ENCODE assay signal across 13 mouse cellular contexts in the genomic region with DNA sequence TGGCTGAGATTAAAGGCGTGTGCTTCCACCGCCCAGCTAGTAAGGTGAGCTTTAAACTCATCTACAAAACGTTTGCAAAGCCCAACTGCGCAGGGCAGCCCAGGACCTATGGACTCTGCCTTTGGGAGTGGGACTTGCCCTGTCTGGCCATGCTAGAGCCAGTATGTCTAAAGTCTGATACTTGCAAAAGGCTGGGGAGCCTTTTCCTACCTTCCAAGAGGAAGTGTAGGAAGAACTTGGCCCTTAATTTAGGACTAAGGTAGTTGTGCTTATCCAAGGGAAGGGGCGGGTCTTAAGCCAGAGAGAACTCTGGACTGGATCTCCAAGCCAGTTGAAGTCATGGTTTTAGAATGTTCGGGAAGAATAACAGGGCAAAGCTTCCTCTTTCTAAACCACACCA. TPM values are rescaled to one million over a fixed set of nuclear protein-coding genes. Genes with fewer than 3 reads are reported as not detected.
DNase-seq lines count a peak whose midpoint lies in the region; TF ChIP-seq lines count a peak whose summit lies in the region.
"Had no signal": no experiment of that assay in that cellular context is flagged by ENCODE, and none has a peak within 500 bp of the region (broad histone marks: within the 10 kb centered on the region; RNA-seq: fewer than 3 reads in every experiment).

No protein-coding gene starts in this region.

- peak overlapping the region; percentile 80 for H3K27ac ChIP-seq in layer of hippocampus, adult 2 months
- H3K27ac ChIP-seq in kidney, adult 2 months (ENCODE audit: insufficient read depth, low read depth, low read length), result peak overlapping the region; percentile 73
- peak overlapping the region; percentile 94 for H3K27ac ChIP-seq in small intestine, adult 2 months (ENCODE audit: insufficient read depth, low read depth, low read length)
- H3K27ac ChIP-seq in cerebellum, adult 2 months (ENCODE audit: insufficient read depth, low read length), result no peak overlapping the region
- H3K27ac ChIP-seq: hindbrain, embryonic 13.5 days; liver, embryonic 14.5 days had no signal

- DNase-seq in layer of hippocampus, adult 2 months (ENCODE audit: low spot score in 2 of 2), result no peak
- DNase-seq in layer of hippocampus, postnatal 10 days (ENCODE audit: low spot score in 2 of 2), result no peak
- DNase-seq in kidney, adult 2 months, result peak; percentile 72
- DNase-seq in kidney, postnatal 4 days, result peak; percentile 36 to 55
- DNase-seq in Muller cell, postnatal 12 days (ENCODE audit: inconsistent ontology term), result no peak
- no peak for DNase-seq in left cerebral cortex, adult 8-10 months (ENCODE audit: low spot score in 2 of 2)
- no peak for DNase-seq in cerebellum, adult 2 months
- DNase-seq: adrenal gland, postnatal 14 days; thymus, postnatal 4 days had no signal

- no peaks in the 10 kb centered on the region for H3K27me3 ChIP-seq in kidney, adult 2 months (replicated peaks; ENCODE audit: control insufficient read depth, insufficient read depth, low read length)
- H3K27me3 ChIP-seq in small intestine, adult 2 months (ENCODE audit: control insufficient read depth, insufficient read depth, low read length), result no peaks in the 10 kb centered on the region
- H3K27me3 ChIP-seq in cerebellum, adult 2 months (ENCODE audit: control insufficient read depth, insufficient read depth, low read length), result no peaks in the 10 kb centered on the region
- H3K27me3 ChIP-seq: hindbrain, embryonic 13.5 days had no signal

- TF ChIP-seq CTCF in layer of hippocampus, adult 2 months (conservative IDR thresholded peaks at IDR 0.05), result no peak
- TF ChIP-seq CTCF in kidney, adult 2 months (conservative IDR thresholded peaks at IDR 0.05; ENCODE audit: insufficient read depth, insufficient read length, low read depth, low read length), result no peak
- TF ChIP-seq CTCF in small intestine, adult 2 months (IDR thresholded peaks at IDR 0.05; ENCODE audit: extremely low read depth, insufficient read length, insufficient replicate concordance, low read depth, low read length), result no peak
- no peak for TF ChIP-seq CTCF in cerebellum, adult 2 months (IDR thresholded peaks at IDR 0.05; ENCODE audit: borderline replicate concordance, insufficient read depth, low read depth, low read length)

- TF ChIP-seq POLR2A in kidney, adult 2 months (IDR thresholded peaks at IDR 0.05; ENCODE audit: low read depth, low read length), result no peak
- TF ChIP-seq POLR2A in small intestine, adult 2 months (IDR thresholded peaks at IDR 0.05; ENCODE audit: low read depth, low read length), result no peak
- TF ChIP-seq POLR2A in cerebellum, adult 2 months (IDR thresholded peaks at IDR 0.05; ENCODE audit: borderline replicate concordance, insufficient read depth, low read length), result no peak

- no peak overlapping the region for H3K4me3 ChIP-seq in layer of hippocampus, adult 2 months
- H3K4me3 ChIP-seq in kidney, adult 2 months (ENCODE audit: insufficient read depth, low read depth, low read length), result no peak overlapping the region
- H3K4me3 ChIP-seq in small intestine, adult 2 months (ENCODE audit: low read depth, low read length), result no peak overlapping the region
- no peak overlapping the region for H3K4me3 ChIP-seq in cerebellum, adult 2 months (replicated peaks; ENCODE audit: insufficient read depth, low read depth, low read length)
- H3K4me3 ChIP-seq: hindbrain, embryonic 13.5 days had no signal

- 46% methylated on average over 6 of the region's 6 CpGs for WGBS in kidney, adult 2 months
- WGBS in small intestine, adult 2 months, result 26% methylated on average over 6 of the region's 6 CpGs
- WGBS in cerebellum, adult 2 months, result 83% methylated on average over 6 of the region's 6 CpGs

- peaks cover 44% of the 10 kb centered on the region for H3K4me1 ChIP-seq in kidney, adult 2 months (ENCODE audit: control insufficient read depth, insufficient read depth, low read length)
- H3K4me1 ChIP-seq in small intestine, adult 2 months (ENCODE audit: control insufficient read depth, insufficient read depth, insufficient read length, low read length), result peaks cover 38% of the 10 kb centered on the region
- no peaks in the 10 kb centered on the region for H3K4me1 ChIP-seq in cerebellum, adult 2 months (ENCODE audit: control insufficient read depth, insufficient read depth, low read length)

- peaks cover 1% of the 10 kb centered on the region; the same call in 1 of the 2 replicates for H3K36me3 ChIP-seq in kidney, adult 2 months (ENCODE audit: control insufficient read depth, insufficient read depth, low read length)
- H3K36me3 ChIP-seq in small intestine, adult 2 months (ENCODE audit: control insufficient read depth, insufficient read depth, low read length), result peaks cover 10% of the 10 kb centered on the region
- H3K36me3 ChIP-seq: hindbrain, embryonic 13.5 days had no signal

RNA-seq across cellular contexts. Expression of a gene that starts 11.9 kb away (rescaled TPM):
- total RNA-seq in layer of hippocampus, adult 2 months (2021), result 10 to 100 TPM; 36.0 to 38.5 TPM
- 10 to 100 TPM; 16.1 to 21.9 TPM for total RNA-seq in layer of hippocampus, postnatal 10 days (2021)
- 12.4 and 13.3 TPM in 2 replicates for polyA plus RNA-seq in kidney, adult 2 months (2012; rRNA removed)
- polyA plus RNA-seq in small intestine, adult 2 months (2012; rRNA removed), result 5.6 and 11.0 TPM in 2 replicates
- total RNA-seq in left cerebral cortex, adult 8-10 months (2022), result 10 to 100 TPM; 25.1 to 32.9 (median 29.1) TPM
- 6.1 and 8.7 TPM in 2 replicates for polyA plus RNA-seq in cerebellum, adult 2 months (2012; rRNA removed)
- total RNA-seq: neutrophil, adult 5-6 weeks had no signal

RNA-seq across cellular contexts. Expression of a gene that starts 23.4 kb away (rescaled TPM):
- 10 to 100 TPM; 63.8 to 70.4 TPM for total RNA-seq in layer of hippocampus, adult 2 months (2021)
- total RNA-seq in layer of hippocampus, postnatal 10 days (2021), result 10 to 100 TPM; 73.0 to 81.2 TPM
- polyA plus RNA-seq in kidney, adult 2 months (2012; rRNA removed), result 32.2 and 40.6 TPM in 2 replicates
- 7.8 and 19.1 TPM in 2 replicates for polyA plus RNA-seq in small intestine, adult 2 months (2012; rRNA removed)
- total RNA-seq in left cerebral cortex, adult 8-10 months (2022), result 10 to 100 TPM; 54.0 to 63.0 (median 60.2) TPM
- 49.7 and 53.3 TPM in 2 replicates for polyA plus RNA-seq in cerebellum, adult 2 months (2012; rRNA removed)

Comparison
In these comparisons a context has a peak if more than half of its experiments do, and no peak if none do; other contexts are left out.
1. DNase-seq: peak in kidney, adult 2 months (single experiment) and kidney, postnatal 4 days (2 of 2); none in layer of hippocampus, adult 2 months (0 of 2), layer of hippocampus, postnatal 10 days (0 of 2), Muller cell, postnatal 12 days (single experiment), left cerebral cortex, adult 8-10 months (0 of 2) and cerebellum, adult 2 months (0 of 2).